Mouse (Mus musculus) limb, embryonic 12.5 days (tissue): ENCODE measurements around the gene Olfr1290. TPM values are rescaled to one million over a fixed set of nuclear protein-coding genes. Genes with fewer than 3 reads are reported as not detected.

Experiments used
- ATAC-seq: fragments of 200-750 bp; cut with Nextera tagmentation; 2 replicates; pipeline ENCODE4 v1.8.0; 2017; ENCODE audit warnings: low read depth, moderate TSS enrichment; ENCODE audit not compliant: insufficient number of reproducible peaks, insufficient read depth, low FRiP score, low TSS enrichment
- H3K27ac ChIP-seq: fragments of 300-500 bp; sonication (generic); 2 replicates; pipeline ENCODE4 v1.5.1; 2016; ENCODE audit warnings: mild to moderate bottlenecking, moderate library complexity
- H3K27me3 ChIP-seq: fragments of 300-500 bp; sonication (generic); 2 replicates; pipeline ENCODE4 v1.6.1; 2016; ENCODE audit warnings: mild to moderate bottlenecking, moderate library complexity
- H3K36me3 ChIP-seq: fragments of 300-500 bp; sonication (generic); 2 replicates; pipeline ENCODE4 v1.6.1; 2016; ENCODE audit warnings: mild to moderate bottlenecking, moderate library complexity
- H3K4me1 ChIP-seq: fragments of 300-500 bp; sonication (generic); replicated peaks from 2 replicates; pipeline ENCODE4 v1.6.1; 2016
- H3K4me2 ChIP-seq: fragments of 300-500 bp; sonication (generic); 2 replicates; pipeline ENCODE4 v1.6.1; 2016; ENCODE audit warnings: mild to moderate bottlenecking, moderate library complexity
- H3K4me3 ChIP-seq: fragments of 300-500 bp; sonication (generic); replicated peaks from 2 replicates; pipeline ENCODE4 v1.5.1; 2016; ENCODE audit warnings: mild to moderate bottlenecking
- H3K9ac ChIP-seq: fragments of 300-500 bp; sonication (generic); replicated peaks from 2 replicates; pipeline ENCODE4 v1.6.1; 2016; ENCODE audit warnings: mild to moderate bottlenecking, moderate library complexity
- H3K9me3 ChIP-seq: fragments of 300-500 bp; sonication (generic); 2 replicates; pipeline ENCODE4 v1.6.1; 2016; ENCODE audit warnings: mild to moderate bottlenecking, moderate library complexity
- WGBS: fragments of 180-500 bp; shearing (Covaris S2); methylation state at CpG from one replicate; pipeline ENCODE4 v1.1.7; 2016; 5-methylcytosine and 5-hydroxymethylcytosine counted together
- polyA plus RNA-seq: library from polyadenylated mRNA; unstranded; fragments of >200 nt; fragmentation: Nextera tagmentation; extraction: Ambion mirVana; gene quantifications from 2 replicates; pipeline ENCODE4 v1.2.1, GENCODE M21; 2016

The Olfr1290 gene
- polyA plus RNA-seq = not detected in 2 replicates

DNA sequence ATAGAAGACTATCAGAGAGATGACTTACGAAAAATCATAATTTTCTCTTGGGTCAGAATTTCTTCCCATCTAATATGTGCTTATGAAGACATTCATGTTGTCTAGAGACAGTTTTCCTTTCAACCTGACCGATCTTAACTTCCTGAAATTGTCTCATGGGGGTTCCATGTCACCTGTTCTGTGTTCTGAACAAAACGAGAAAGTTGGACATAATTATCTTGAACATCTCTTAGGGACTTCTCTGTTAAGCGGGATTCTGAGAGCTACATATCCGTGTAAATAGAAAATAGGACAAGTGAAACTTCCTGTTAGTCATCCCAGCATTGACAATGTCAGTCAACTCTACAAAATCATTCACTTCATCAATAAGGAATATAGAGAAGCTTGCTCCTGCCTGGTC is at the start of gene Olfr1290:
TSS of gene Olfr1290 (minus strand) at position 101 of the 400 bp plus-strand sequence.
- Histone ChIP-seq H3K4me1 (no peaks in the 10 kb centered on the region), H3K4me2 (no peak within 1 kb of the TSS), H3K27ac (no peak within 1 kb of the TSS), H3K4me3 (no peak within 1 kb of the TSS), H3K27me3 (no peaks in the 10 kb centered on the region), H3K9ac (no peak within 1 kb of the TSS), H3K9me3 (no peaks in the 10 kb centered on the region), H3K36me3 (no peaks in the 10 kb centered on the region)
- 78% methylated on average over 5 of the region's 5 CpGs for WGBS
- ATAC-seq = no peak

DNA sequence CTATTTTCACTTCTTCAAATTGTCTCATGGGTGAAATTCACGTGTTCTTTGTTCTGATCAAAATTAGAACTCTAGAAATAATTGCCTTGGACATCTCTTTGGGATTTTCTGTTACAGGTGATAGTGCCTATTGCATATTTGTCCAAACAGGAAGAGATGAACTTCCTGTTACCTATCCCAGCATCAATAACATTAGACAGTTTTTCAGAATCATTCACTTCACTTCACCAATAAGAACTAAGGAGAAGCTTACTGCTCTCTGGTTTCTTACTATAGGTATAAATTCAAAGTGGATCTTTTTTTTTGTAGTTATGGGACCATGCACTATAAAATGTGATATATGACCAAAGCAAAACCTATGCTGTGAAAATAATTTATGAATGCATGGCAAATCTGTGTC is 46.6 kb upstream of the Olfr1290 start, which contains the start of gene Olfr1294:
TSS of gene Olfr1294 (minus strand) at position 101 of the 400 bp plus-strand sequence.
- WGBS = 52% methylated on average over 1 of the region's 1 CpGs
- Histone ChIP-seq H3K4me3 (no peak within 1 kb of the TSS), H3K36me3 (no peaks in the 10 kb centered on the region), H3K4me2 (no peak within 1 kb of the TSS), H3K27ac (no peak within 1 kb of the TSS), H3K9ac (no peak within 1 kb of the TSS), H3K4me1 (no peaks in the 10 kb centered on the region), H3K9me3 (no peaks in the 10 kb centered on the region), H3K27me3 (no peaks in the 10 kb centered on the region)
- no peak for ATAC-seq

DNA sequence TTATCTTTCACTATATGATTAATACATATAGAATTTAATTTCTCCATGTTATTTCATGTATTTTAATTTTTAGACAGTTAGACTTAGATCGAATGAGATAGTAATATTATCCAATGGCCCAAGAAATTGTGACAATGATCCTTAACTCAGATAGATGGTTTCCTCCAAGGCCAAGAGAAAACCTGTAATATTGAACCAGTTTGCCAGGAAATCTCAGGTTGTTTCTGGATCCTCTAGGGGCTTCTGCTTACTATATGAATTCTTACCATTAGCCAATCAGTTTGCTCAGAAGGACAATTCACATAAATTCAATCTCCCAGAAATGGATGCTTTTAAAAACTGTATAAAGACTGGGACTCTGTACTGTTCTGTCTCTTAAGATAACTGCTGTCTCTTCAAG is 31.3 kb upstream of the Olfr1290 start, which contains the start of gene Olfr1293-ps:
TSS of gene Olfr1293-ps (plus strand) at position 301 of the 400 bp plus-strand sequence.
- no peak within 1 kb of the TSS for H3K4me2 ChIP-seq
- no peaks in the 10 kb centered on the region for H3K4me1 ChIP-seq
- 0 out of 2 replicates have a peak, but pooled peaks cover 5% of the 10 kb centered on the region for H3K9me3 ChIP-seq
- no peak within 1 kb of the TSS for H3K9ac ChIP-seq
- no peak within 1 kb of the TSS for H3K4me3 ChIP-seq
- no peaks in the 10 kb centered on the region for H3K27me3 ChIP-seq
- H3K36me3 ChIP-seq = no peaks in the 10 kb centered on the region
- H3K27ac ChIP-seq = no peak within 1 kb of the TSS
- 91% methylated on average over 1 of the region's 1 CpGs for WGBS
- ATAC-seq = no peak

DNA sequence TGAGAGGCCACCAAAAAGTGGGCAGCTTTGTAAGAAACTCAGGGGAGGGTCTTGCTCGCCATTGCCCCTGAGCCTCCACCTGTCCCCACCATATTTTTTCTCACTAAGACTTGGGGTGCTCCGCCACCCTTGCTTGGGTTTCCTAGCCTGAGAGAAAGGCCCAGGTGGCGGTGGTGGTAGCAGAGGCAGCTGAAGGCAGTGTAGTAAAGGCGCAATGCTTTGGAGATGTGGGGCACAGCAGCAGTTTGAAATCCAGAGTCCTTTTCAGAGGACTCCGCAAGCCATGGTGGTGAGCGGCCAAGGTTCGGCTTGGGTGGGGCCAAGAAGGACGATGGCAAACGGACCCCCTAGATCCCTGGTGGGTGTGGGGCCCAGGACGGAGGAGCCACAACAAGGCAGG is 23.8 kb upstream of the Olfr1290 start:
- no peaks in the 10 kb centered on the region for H3K4me1 ChIP-seq
- no peak overlapping the region for H3K4me3 ChIP-seq
- no peaks in the 10 kb centered on the region for H3K36me3 ChIP-seq
- WGBS = 87% methylated on average over 10 of the region's 10 CpGs
- H3K9ac ChIP-seq = no peak overlapping the region
- H3K27ac ChIP-seq = no peak overlapping the region
- no peak for ATAC-seq
- H3K9me3 ChIP-seq = peaks cover 10% of the 10 kb centered on the region; the same call in 1 of the 2 replicates
- no peak overlapping the region for H3K4me2 ChIP-seq
- H3K27me3 ChIP-seq = no peaks in the 10 kb centered on the region

DNA sequence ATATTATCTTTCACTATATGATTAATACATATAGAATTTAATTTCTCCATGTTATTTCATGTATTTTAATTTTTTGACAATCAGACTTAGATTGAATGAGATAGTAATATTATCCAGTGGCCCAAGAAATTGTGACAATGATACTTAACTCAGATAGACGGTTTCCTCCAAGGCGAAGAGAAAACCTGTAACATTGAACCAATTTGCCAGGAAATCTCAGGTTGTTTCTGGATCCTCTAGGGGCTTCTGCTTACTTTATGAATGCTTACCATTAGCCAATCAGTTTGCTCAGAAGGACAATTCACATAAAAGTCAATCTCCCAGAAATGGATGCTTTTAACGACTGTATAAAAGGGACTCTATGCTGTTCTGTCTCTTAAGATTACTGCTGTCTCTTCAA is 3.3 kb upstream of the Olfr1290 start, which contains the start of gene Olfr1291-ps1:
TSS of gene Olfr1291-ps1 (plus strand) at position 301 of the 400 bp plus-strand sequence.
- Histone ChIP-seq H3K9ac (no peak within 1 kb of the TSS), H3K36me3 (no peaks in the 10 kb centered on the region), H3K27me3 (no peaks in the 10 kb centered on the region), H3K27ac (no peak within 1 kb of the TSS), H3K4me3 (no peak within 1 kb of the TSS), H3K4me1 (no peaks in the 10 kb centered on the region), H3K9me3 (no peaks in the 10 kb centered on the region), H3K4me2 (no peak within 1 kb of the TSS)
- ATAC-seq = no peak
- 89% methylated on average over 3 of the region's 3 CpGs for WGBS

DNA sequence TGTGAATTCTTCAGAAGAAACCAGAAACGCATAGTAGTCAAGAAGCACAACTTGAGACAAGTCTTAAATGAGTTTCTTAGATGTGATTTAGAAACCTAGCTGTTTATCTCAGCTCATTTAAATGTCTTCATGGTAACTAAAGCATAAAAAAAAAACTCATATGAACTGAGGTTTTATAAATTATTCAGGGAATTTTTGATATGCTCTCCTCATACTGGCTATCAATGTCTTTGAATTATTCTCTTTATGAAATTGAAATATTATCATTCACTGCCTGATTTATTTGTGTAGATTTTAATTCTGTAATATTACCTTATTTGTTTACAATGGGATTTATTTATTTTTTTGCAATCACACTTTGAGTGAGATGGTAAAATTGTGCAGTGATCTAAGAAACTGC is 13.1 kb downstream of the Olfr1290 start, which contains the start of gene Olfr1289:
TSS of gene Olfr1289 (plus strand) at position 301 of the 400 bp plus-strand sequence.
- Histone ChIP-seq H3K27me3 (no peaks in the 10 kb centered on the region), H3K36me3 (no peaks in the 10 kb centered on the region), H3K4me2 (no peak within 1 kb of the TSS), H3K27ac (no peak within 1 kb of the TSS), H3K4me3 (no peak within 1 kb of the TSS), H3K9me3 (no peaks in the 10 kb centered on the region), H3K9ac (no peak within 1 kb of the TSS), H3K4me1 (no peaks in the 10 kb centered on the region)
- 67% methylated on average over 1 of the region's 1 CpGs for WGBS
- ATAC-seq = no peak

DNA sequence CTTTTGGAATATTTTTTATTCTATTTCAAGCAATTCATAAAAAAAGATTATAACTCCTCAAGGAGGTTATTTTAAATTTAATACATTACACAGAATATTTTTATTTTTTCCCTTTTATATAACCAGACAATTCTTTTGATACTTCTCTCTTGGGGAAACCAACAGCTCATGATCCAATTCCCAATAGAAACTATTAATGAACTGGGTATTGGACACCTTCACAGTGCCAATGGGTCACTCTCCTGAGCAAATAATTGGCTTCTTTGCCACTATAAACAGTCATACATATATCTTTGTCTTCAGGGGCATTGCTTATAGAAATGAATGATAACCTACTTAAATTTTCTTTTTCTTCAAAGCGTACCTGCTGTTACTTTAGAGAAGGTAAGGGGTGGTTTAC is 19.8 kb downstream of the Olfr1290 start, which contains the start of gene Olfr1288:
TSS of gene Olfr1288 (plus strand) at position 301 of the 400 bp plus-strand sequence.
- H3K4me1 ChIP-seq = no peaks in the 10 kb centered on the region
- H3K4me3 ChIP-seq = no peak within 1 kb of the TSS
- H3K4me2 ChIP-seq = no peak within 1 kb of the TSS
- H3K27me3 ChIP-seq = no peaks in the 10 kb centered on the region
- no peaks in the 10 kb centered on the region for H3K9me3 ChIP-seq
- no peak within 1 kb of the TSS for H3K9ac ChIP-seq
- WGBS = 88% methylated on average over 1 of the region's 1 CpGs
- no peak for ATAC-seq
- H3K36me3 ChIP-seq = no peaks in the 10 kb centered on the region
- H3K27ac ChIP-seq = no peak within 1 kb of the TSS

DNA sequence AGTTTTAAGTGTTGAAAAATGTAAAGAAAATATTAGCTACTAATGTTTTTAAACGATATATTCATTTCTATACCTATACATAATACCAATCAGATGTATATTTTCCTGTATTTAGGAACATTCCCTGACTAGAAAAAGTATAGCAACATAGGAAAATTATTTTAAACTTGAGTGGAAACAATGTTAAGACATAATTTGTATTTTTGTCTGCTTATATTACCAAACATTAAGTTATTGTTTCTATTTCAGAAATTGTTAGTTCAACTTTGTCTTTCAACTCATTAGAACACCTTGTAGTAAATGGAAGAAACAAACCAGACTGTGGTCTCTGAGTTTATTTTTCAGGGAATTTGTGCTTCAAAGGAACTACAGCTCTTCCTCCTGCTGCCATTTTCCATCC is 44.8 kb downstream of the Olfr1290 start, which contains the start of gene Olfr1287:
TSS of gene Olfr1287 (plus strand) at position 301 of the 400 bp plus-strand sequence.
- no peaks in the 10 kb centered on the region for H3K36me3 ChIP-seq
- 79% methylated on average over 1 of the region's 1 CpGs for WGBS
- H3K4me1 ChIP-seq = no peaks in the 10 kb centered on the region
- no peaks in the 10 kb centered on the region for H3K27me3 ChIP-seq
- no peaks in the 10 kb centered on the region for H3K9me3 ChIP-seq
- no peak within 1 kb of the TSS for H3K4me2 ChIP-seq
- no peak within 1 kb of the TSS for H3K27ac ChIP-seq
- no peak within 1 kb of the TSS for H3K9ac ChIP-seq
- no peak for ATAC-seq
- no peak within 1 kb of the TSS for H3K4me3 ChIP-seq

Other genes with a start within 250 kb of the Olfr1290 start
- gene Olfr1276, start 239.3 kb downstream of the Olfr1290 start, polyA plus RNA-seq = not detected in 2 replicates
- not detected in 2 replicates for gene Olfr1277, start 219.7 kb downstream of the Olfr1290 start, polyA plus RNA-seq
- not detected in 2 replicates for gene Olfr1278, start 203.7 kb downstream of the Olfr1290 start, polyA plus RNA-seq
- gene Olfr1279, start 193.2 kb downstream of the Olfr1290 start, polyA plus RNA-seq = not detected in 2 replicates
- not detected in 2 replicates for gene Olfr1280, start 179.8 kb downstream of the Olfr1290 start, polyA plus RNA-seq
- gene Olfr1281, start 167.3 kb downstream of the Olfr1290 start, polyA plus RNA-seq = not detected in 2 replicates
- not detected in 2 replicates for gene Olfr1282, start 157.8 kb downstream of the Olfr1290 start, polyA plus RNA-seq
- not detected in 2 replicates for gene Olfr1283, start 127.0 kb downstream of the Olfr1290 start, polyA plus RNA-seq
- gene Olfr1284, start 118.3 kb downstream of the Olfr1290 start, polyA plus RNA-seq = not detected in 2 replicates
- gene Olfr1286, start 70.7 kb downstream of the Olfr1290 start, polyA plus RNA-seq = not detected in 2 replicates
- not detected in 2 replicates for gene Olfr1287, start 44.7 kb downstream of the Olfr1290 start, polyA plus RNA-seq
- not detected in 2 replicates for gene Olfr1288, start 19.7 kb downstream of the Olfr1290 start, polyA plus RNA-seq
- gene Olfr1289, start 13.0 kb downstream of the Olfr1290 start, polyA plus RNA-seq = not detected in 2 replicates
- gene Olfr1291-ps1, start 3.4 kb upstream of the Olfr1290 start, polyA plus RNA-seq = not detected in 2 replicates
- not detected in 2 replicates for gene Olfr1293-ps, start 31.4 kb upstream of the Olfr1290 start, polyA plus RNA-seq
- not detected in 2 replicates for gene Olfr1294, start 46.5 kb upstream of the Olfr1290 start, polyA plus RNA-seq
- gene Olfr1295, start 75.9 kb upstream of the Olfr1290 start, polyA plus RNA-seq = not detected in 2 replicates
- not detected in 2 replicates for gene Olfr1297, start 132.7 kb upstream of the Olfr1290 start, polyA plus RNA-seq
- gene Olfr1298, start 155.4 kb upstream of the Olfr1290 start, polyA plus RNA-seq = not detected in 2 replicates
- not detected in 2 replicates for gene Olfr1299, start 167.6 kb upstream of the Olfr1290 start, polyA plus RNA-seq